Mouse (Mus musculus) cerebellum, adult 11 months (tissue): ENCODE measurements around the gene Osgep.
"Not testable (repeated sequence)": the region's sequence is repeated elsewhere in the genome, so short reads cannot be mapped to it uniquely, and the experiment has no call there.

Experiments used
- DNase-seq: peaks from one replicate; pipeline ENCODE4 v3.0.0; 2022

Osgep gene

GRCm38 (mm10) chr14:50875591-50876230 is 49.0 kb downstream of the Osgep start:
- no peak for DNase-seq

GRCm38 (mm10) chr14:50875175-50875574 is 49.5 kb downstream of the Osgep start:
- DNase-seq = no peak

GRCm38 (mm10) chr14:50871284-50871683 is 53.4 kb downstream of the Osgep start:
- no peak for DNase-seq

- DNase-seq = no peak
Observed at GRCm38 (mm10) chr14:50870805-50871143, 53.9 kb downstream of the Osgep start.

GRCm38 (mm10) chr14:50869889-50870804 is 54.5 kb downstream of the Osgep start, which contains the start of gene Tep1:
Gene Tep1 (minus strand): TSS chr14:50870560.
- DNase-seq = peak; percentile 75

GRCm38 (mm10) chr14:50868656-50869055 is 56.0 kb downstream of the Osgep start:
- DNase-seq = no peak

- DNase-seq = no peak
Observed at GRCm38 (mm10) chr14:50868211-50868610, 56.5 kb downstream of the Osgep start.

- no peak for DNase-seq
Observed at GRCm38 (mm10) chr14:50866966-50867365, 57.7 kb downstream of the Osgep start.

GRCm38 (mm10) chr14:50865005-50865404 is 59.7 kb downstream of the Osgep start:
- not testable (repeated sequence) for DNase-seq

- DNase-seq = no peak
Observed at GRCm38 (mm10) chr14:50862641-50863040, 62.1 kb downstream of the Osgep start.
